ENCODE assay signal across 10 mouse cellular contexts in genomic region chr11:116627072-116628020, GRCm38 (mm10). TPM values are rescaled to one million over a fixed set of nuclear protein-coding genes. Genes with fewer than 3 reads are reported as not detected.
DNase-seq lines count a peak whose midpoint lies in the region; ATAC-seq and TF ChIP-seq lines count a peak whose summit lies in the region.
"Had no signal": no experiment of that assay in that cellular context is flagged by ENCODE, and none has a peak within 500 bp of the region (broad histone marks: within the 10 kb centered on the region; RNA-seq: fewer than 3 reads in every experiment).

No protein-coding gene starts in this region.

- H3K4me2 ChIP-seq in kidney, embryonic 15.5 days: no peak overlapping the region
- H3K4me2 ChIP-seq in neural tube, embryonic 15.5 days: no peak overlapping the region

- no peak for ATAC-seq in kidney, embryonic 15.5 days (replicated peaks; ENCODE audit: low FRiP score)
- no peak for ATAC-seq in granulocyte monocyte progenitor cell, adult 5-6 weeks (replicated peaks; ENCODE audit: poor library complexity, severe bottlenecking)
- no peak for ATAC-seq in neural tube, embryonic 15.5 days (ENCODE audit: low FRiP score)

- no peak for TF ChIP-seq POLR2A in kidney, adult 2 months (IDR thresholded peaks at IDR 0.05; ENCODE audit: low read depth, low read length)

- peak; percentile 35 for DNase-seq in kidney, adult 2 months
- peak; percentile 80 for DNase-seq in 416B (ENCODE audit: low read depth)
- DNase-seq in kidney, postnatal 4 days: peak; percentile 64 to 70
- DNase-seq in left cerebral cortex, adult 8-10 months (ENCODE audit: low spot score in 2 of 2): no peak

- H3K36me3 ChIP-seq in kidney, adult 2 months (ENCODE audit: control insufficient read depth, insufficient read depth, low read length): no peaks in the 10 kb centered on the region
- H3K36me3 ChIP-seq in kidney, embryonic 15.5 days: no peaks in the 10 kb centered on the region
- no peaks in the 10 kb centered on the region for H3K36me3 ChIP-seq in E14TG2a.4 (ENCODE audit: insufficient read depth, low read length)
- H3K36me3 ChIP-seq in neural tube, embryonic 15.5 days: no peaks in the 10 kb centered on the region

- WGBS in kidney, adult 2 months: 38% methylated on average over 10 of the region's 10 CpGs
- 39% methylated on average over 10 of the region's 10 CpGs for WGBS in kidney, embryonic 15.5 days
- WGBS in neural tube, embryonic 15.5 days: 38% methylated on average over 10 of the region's 10 CpGs

- no peaks in the 10 kb centered on the region for H3K9me3 ChIP-seq in kidney, embryonic 15.5 days (replicated peaks)
- no peaks in the 10 kb centered on the region for H3K9me3 ChIP-seq in E14TG2a.4 (ENCODE audit: low read length)
- no peaks in the 10 kb centered on the region for H3K9me3 ChIP-seq in neural tube, embryonic 15.5 days (replicated peaks)
- H3K9me3 ChIP-seq: megakaryocyte, embryonic 14.5 days had no signal

- peak; percentile 40; the same call in 1 of the 2 replicates for TF ChIP-seq CTCF in kidney, adult 2 months (conservative IDR thresholded peaks at IDR 0.05; ENCODE audit: insufficient read depth, insufficient read length, low read depth, low read length)
- TF ChIP-seq CTCF in E14TG2a.4 (conservative IDR thresholded peaks at IDR 0.05; ENCODE audit: low read length): peak; percentile 6

- no peak overlapping the region for H3K9ac ChIP-seq in kidney, embryonic 15.5 days
- H3K9ac ChIP-seq in neural tube, embryonic 15.5 days (replicated peaks): no peak overlapping the region

- no peak overlapping the region for H3K27ac ChIP-seq in kidney, adult 2 months (ENCODE audit: insufficient read depth, low read depth, low read length)
- no peak overlapping the region for H3K27ac ChIP-seq in kidney, embryonic 15.5 days
- H3K27ac ChIP-seq in neural tube, embryonic 15.5 days (replicated peaks): no peak overlapping the region

- no peaks in the 10 kb centered on the region for H3K27me3 ChIP-seq in kidney, adult 2 months (replicated peaks; ENCODE audit: control insufficient read depth, insufficient read depth, low read length)
- H3K27me3 ChIP-seq in kidney, embryonic 15.5 days: no peaks in the 10 kb centered on the region
- peaks cover 13% of the 10 kb centered on the region for H3K27me3 ChIP-seq in E14TG2a.4 (ENCODE audit: insufficient read depth, low read length)
- H3K27me3 ChIP-seq in neural tube, embryonic 15.5 days (replicated peaks): peaks cover 30% of the 10 kb centered on the region

- H3K4me1 ChIP-seq in kidney, adult 2 months (ENCODE audit: control insufficient read depth, insufficient read depth, low read length): peaks cover 11% of the 10 kb centered on the region
- peaks cover 40% of the 10 kb centered on the region for H3K4me1 ChIP-seq in kidney, embryonic 15.5 days
- H3K4me1 ChIP-seq in E14TG2a.4 (replicated peaks; ENCODE audit: low read depth, low read length): peaks cover 60% of the 10 kb centered on the region
- H3K4me1 ChIP-seq in neural tube, embryonic 15.5 days: peaks cover 16% of the 10 kb centered on the region

- H3K4me3 ChIP-seq in kidney, adult 2 months (ENCODE audit: insufficient read depth, low read depth, low read length): no peak overlapping the region
- no peak overlapping the region for H3K4me3 ChIP-seq in kidney, embryonic 15.5 days (replicated peaks)
- no peak overlapping the region for H3K4me3 ChIP-seq in E14TG2a.4 (replicated peaks; ENCODE audit: low read length)
- no peak overlapping the region for H3K4me3 ChIP-seq in neural tube, embryonic 15.5 days (replicated peaks)

RNA-seq across cellular contexts. Expression of gene Rhbdf2, which starts 0.5 kb away (rescaled TPM):
- polyA plus RNA-seq in kidney, adult 2 months (2012; rRNA removed): 18.0 and 19.1 TPM in 2 replicates
- 9.5 and 9.8 TPM in 2 replicates for polyA plus RNA-seq in kidney, embryonic 15.5 days (2015; fragmentation: Nextera tagmentation; extraction: Ambion mirVana)
- 1 to 10 TPM; 1.1 to 1.6 (median 1.3) TPM for total RNA-seq in left cerebral cortex, adult 8-10 months (2022)
- total RNA-seq in granulocyte monocyte progenitor cell, adult 5-6 weeks (2014; fragmentation: Nextera tagmentation): 7.3 and 8.6 TPM in 2 replicates
- total RNA-seq in granulocyte monocyte progenitor cell, adult 5-6 weeks (2017): 2.9 TPM in 2 replicates
- polyA plus RNA-seq in neural tube, embryonic 15.5 days (2015; fragmentation: Nextera tagmentation; extraction: Ambion mirVana): 1.4 and 4.0 TPM in 2 replicates

RNA-seq across cellular contexts. Expression of gene Prcd, which starts 26.0 kb away (rescaled TPM):
- polyA plus RNA-seq in kidney, adult 2 months (2012; rRNA removed): 0.44 and 0.52 TPM in 2 replicates
- polyA plus RNA-seq in kidney, embryonic 15.5 days (2015; fragmentation: Nextera tagmentation; extraction: Ambion mirVana): 1.1 and 1.6 TPM in 2 replicates
- total RNA-seq in left cerebral cortex, adult 8-10 months (2022): 1 to 10 TPM; 5.0 to 7.0 (median 5.5) TPM
- total RNA-seq in granulocyte monocyte progenitor cell, adult 5-6 weeks (2014; fragmentation: Nextera tagmentation): not detected in 2 replicates
- total RNA-seq in granulocyte monocyte progenitor cell, adult 5-6 weeks (2017): not detected in 2 replicates
- 3.1 and 3.4 TPM in 2 replicates for polyA plus RNA-seq in neural tube, embryonic 15.5 days (2015; fragmentation: Nextera tagmentation; extraction: Ambion mirVana)

RNA-seq across cellular contexts. Expression of gene Cygb, which starts 26.8 kb away (rescaled TPM):
- 16.2 and 21.0 TPM in 2 replicates for polyA plus RNA-seq in kidney, adult 2 months (2012; rRNA removed)
- 13.7 and 16.0 TPM in 2 replicates for polyA plus RNA-seq in kidney, embryonic 15.5 days (2015; fragmentation: Nextera tagmentation; extraction: Ambion mirVana)
- 10 to 100 TPM; 55.8 to 62.7 (median 58.2) TPM for total RNA-seq in left cerebral cortex, adult 8-10 months (2022)
- total RNA-seq in granulocyte monocyte progenitor cell, adult 5-6 weeks (2014; fragmentation: Nextera tagmentation): not detected in 2 replicates
- not detected in 2 replicates for total RNA-seq in granulocyte monocyte progenitor cell, adult 5-6 weeks (2017)
- polyA plus RNA-seq in neural tube, embryonic 15.5 days (2015; fragmentation: Nextera tagmentation; extraction: Ambion mirVana): 28.7 and 31.1 TPM in 2 replicates

RNA-seq across cellular contexts. Expression of gene Aanat, which starts 41.1 kb away (rescaled TPM):
- not detected in 2 replicates for polyA plus RNA-seq in kidney, adult 2 months (2012; rRNA removed)
- not detected in 2 replicates for polyA plus RNA-seq in kidney, embryonic 15.5 days (2015; fragmentation: Nextera tagmentation; extraction: Ambion mirVana)
- 1 to 10 TPM in 1 of 4 experiments, under 1 TPM in 3; 0.57 to 3.2 (median 0.84) TPM for total RNA-seq in left cerebral cortex, adult 8-10 months (2022)
- not detected in 2 replicates for total RNA-seq in granulocyte monocyte progenitor cell, adult 5-6 weeks (2014; fragmentation: Nextera tagmentation)
- total RNA-seq in granulocyte monocyte progenitor cell, adult 5-6 weeks (2017): not detected in 2 replicates
- 0.34 and 0.49 TPM in 2 replicates for polyA plus RNA-seq in neural tube, embryonic 15.5 days (2015; fragmentation: Nextera tagmentation; extraction: Ambion mirVana)
- polyA plus RNA-seq: large intestine, adult 2 months had no signal

RNA-seq across cellular contexts. Expression of gene Ube2o, which starts 46.1 kb away (rescaled TPM):
- 10.3 and 10.8 TPM in 2 replicates for polyA plus RNA-seq in kidney, adult 2 months (2012; rRNA removed)
- 7.3 and 7.4 TPM in 2 replicates for polyA plus RNA-seq in kidney, embryonic 15.5 days (2015; fragmentation: Nextera tagmentation; extraction: Ambion mirVana)
- total RNA-seq in left cerebral cortex, adult 8-10 months (2022): 100 to 1,000 TPM; 115 to 119 (median 117) TPM
- 5.2 and 6.8 TPM in 2 replicates for total RNA-seq in granulocyte monocyte progenitor cell, adult 5-6 weeks (2014; fragmentation: Nextera tagmentation)
- total RNA-seq in granulocyte monocyte progenitor cell, adult 5-6 weeks (2017): 5.4 and 6.6 TPM in 2 replicates
- polyA plus RNA-seq in neural tube, embryonic 15.5 days (2015; fragmentation: Nextera tagmentation; extraction: Ambion mirVana): 19.2 and 32.4 TPM in 2 replicates

Comparison
In these comparisons a context has a peak if more than half of its experiments do, and no peak if none do; other contexts are left out.
1. DNase-seq: peak in kidney, adult 2 months (single experiment), 416B (single experiment) and kidney, postnatal 4 days (2 of 2); none in left cerebral cortex, adult 8-10 months (0 of 2).